Mouse (Mus musculus) gastrocnemius, postnatal 14 days (tissue): ENCODE measurements around the gene Erg28. TPM values are rescaled to one million over a fixed set of nuclear protein-coding genes. Genes with fewer than 3 reads are reported as not detected.
A peak's percentile ranks its signal among the peaks of the same experiment; 100 is the strongest.

Source experiments
- DNase-seq: peaks from one replicate; pipeline ENCODE4 v3.0.0; 2021; ENCODE audit warnings: mixed read lengths
- intact Hi-C: fragments of 180-260 bp; cut with DNase I; formaldehyde crosslinking; loops from one replicate; pipeline ENCODE4 v1.15.1; 2025; ENCODE audit warnings: low total_unique reads
- long read RNA-seq, 2 experiments: library from polyadenylated mRNA; stranded (forward); transcript quantifications; one replicate each; pipeline ENCODE4 v2.0.0; 2021
- total RNA-seq, 2 experiments: library from RNA; stranded (reverse); gene quantifications; 2 replicates each; pipeline ENCODE4 v1.2.3; 2021

Erg28 gene
- total RNA-seq, result 1 to 10 TPM; 4.1 to 7.2 TPM
- long read RNA-seq, experiment 1, partial matches to known transcripts, result 0 of 5 reads
- long read RNA-seq, experiment 1, other reads (novel, unspliced or antisense), result 1 of 5 reads
- long read RNA-seq, experiment 2, transcript Erg28-201 (5 exons, 1,169 nt), result major isoform, 7 of 7 reads
- long read RNA-seq, experiment 2, partial matches to known transcripts, result 0 of 7 reads
- long read RNA-seq, experiment 2, other reads (novel, unspliced or antisense), result 0 of 7 reads

GRCm38 (mm10) chr12:85824438-85825264, at the start of gene Erg28, which contains the start of gene Ttll5:
Gene Erg28, minus strand, starts transcription at chr12:85824550.
Gene Ttll5, plus strand, starts transcription at chr12:85824659.
- DNase-seq, result peak; percentile 94
- intact Hi-C loops, result no loop called here

DNA sequence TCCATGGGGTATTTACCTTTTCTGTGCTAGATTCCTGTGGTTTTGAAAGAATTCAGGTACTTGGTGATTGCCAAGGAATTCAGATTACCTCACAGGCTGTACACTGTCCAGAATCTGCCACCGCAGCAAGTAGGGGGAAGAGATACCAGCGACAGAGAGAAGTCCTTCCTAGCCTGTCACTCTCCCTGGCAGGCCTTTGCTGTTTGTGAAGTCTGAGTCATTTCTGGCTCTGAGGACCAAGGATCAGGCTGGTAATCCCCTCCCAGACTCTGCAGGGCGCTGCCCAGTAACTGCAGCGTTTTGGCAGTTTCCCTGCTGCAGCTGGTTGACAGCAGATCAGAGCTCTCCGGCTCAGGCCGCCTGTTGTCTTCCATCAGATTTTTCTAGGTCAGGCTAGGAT, 45.1 kb upstream of the Erg28 start:
- DNase-seq, result peak; percentile 84
- intact Hi-C loops, result no loop called here

DNA sequence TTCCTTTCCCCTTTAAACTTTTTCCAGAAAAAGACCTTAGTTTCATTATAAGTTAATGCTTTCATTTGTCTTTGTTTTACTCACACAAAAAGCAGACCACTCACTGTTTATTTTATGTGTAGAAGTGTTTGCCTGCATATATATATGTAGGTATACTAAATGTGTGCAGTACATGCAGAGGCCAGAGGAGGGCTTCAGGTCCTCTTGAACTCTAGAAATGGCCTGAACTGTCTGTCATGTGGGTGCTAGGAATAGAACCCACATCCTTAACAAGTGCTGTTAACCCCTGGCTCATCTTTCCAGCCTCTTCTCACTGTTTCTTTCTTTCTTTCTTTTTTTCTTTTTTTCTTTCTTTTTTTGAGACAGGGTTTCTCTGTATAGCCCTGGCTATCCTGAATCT, 42.8 kb upstream of the Erg28 start:
- no peak for DNase-seq
- intact Hi-C loops, result no loop called here

- no peak for DNase-seq
- intact Hi-C loops, result no loop called here
These were observed 42.3 kb upstream of the Erg28 start for GRCm38 (mm10) chr12:85866624-85867023.

DNA sequence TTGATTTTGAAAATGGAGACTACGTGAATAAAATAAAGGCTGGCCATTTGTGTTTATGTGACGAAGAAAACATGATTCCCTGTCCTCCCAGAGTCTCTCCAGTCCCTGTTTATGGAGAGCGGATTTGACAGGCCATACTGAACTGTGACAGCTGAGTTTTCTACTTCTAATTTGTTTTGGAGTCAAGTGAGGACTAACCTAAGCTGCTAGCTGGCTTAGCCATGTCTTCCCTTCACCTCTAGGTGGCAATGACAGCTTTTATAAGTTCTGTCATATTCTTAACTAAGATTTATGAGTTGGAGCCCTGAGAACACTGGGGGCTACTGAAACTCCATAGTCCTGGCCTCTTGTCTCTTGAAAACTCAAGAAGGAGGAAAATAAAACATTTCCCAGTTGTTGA, 41.2 kb upstream of the Erg28 start:
- intact Hi-C loops, result no loop called here
- DNase-seq, result no peak

DNA sequence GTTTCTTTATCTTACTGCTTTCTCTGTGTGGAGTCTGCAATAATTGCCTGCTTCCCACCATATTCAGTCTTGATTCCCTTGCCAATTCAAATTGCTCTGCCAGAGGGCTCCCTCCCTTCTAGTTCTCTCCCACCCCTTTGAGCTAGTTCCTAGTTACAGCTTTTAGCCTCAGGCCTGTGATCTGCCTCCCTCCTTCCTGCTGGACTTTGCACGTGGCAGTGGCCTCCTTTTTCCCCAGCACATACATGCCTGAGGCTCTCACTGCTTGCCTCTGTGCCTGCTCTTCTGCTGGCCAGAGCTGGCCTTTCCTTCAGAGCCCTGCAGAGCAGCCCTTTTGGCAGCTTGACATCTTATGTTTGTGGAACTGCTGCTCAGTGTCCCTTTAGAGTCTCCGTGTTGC, 38.2 kb upstream of the Erg28 start:
- intact Hi-C loops, result no loop called here
- DNase-seq, result peak; percentile 26

GRCm38 (mm10) chr12:85859511-85860189, 35.3 kb upstream of the Erg28 start:
- intact Hi-C loops, result loop anchor here (5.0 kb wide), 1 partner anchor 218 kb away; the partner anchor contains the start of gene Tgfb3
- no peak for DNase-seq

DNA sequence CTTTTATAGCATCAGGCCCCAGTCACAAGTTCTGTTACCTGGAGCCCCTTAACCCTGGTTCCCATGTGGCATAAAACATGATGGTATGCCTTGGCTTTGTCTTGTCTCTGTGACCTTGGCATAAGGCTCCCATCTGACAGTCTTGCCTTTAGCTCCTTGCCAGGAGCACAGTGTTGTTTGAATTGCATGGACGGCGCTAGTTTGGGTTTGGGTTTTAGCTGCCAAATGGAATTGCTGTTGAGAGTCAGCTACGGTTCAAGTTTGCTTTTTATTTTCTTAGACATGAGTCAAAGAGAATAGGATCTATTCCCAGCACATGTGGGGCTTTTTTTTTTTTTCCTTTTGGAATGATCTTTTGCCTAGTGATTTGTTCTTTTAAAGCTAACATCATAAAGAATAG, 34.8 kb upstream of the Erg28 start:
- intact Hi-C loops, result loop anchor here (5.0 kb wide), 1 partner anchor 218 kb away; the partner anchor contains the start of gene Tgfb3

DNA sequence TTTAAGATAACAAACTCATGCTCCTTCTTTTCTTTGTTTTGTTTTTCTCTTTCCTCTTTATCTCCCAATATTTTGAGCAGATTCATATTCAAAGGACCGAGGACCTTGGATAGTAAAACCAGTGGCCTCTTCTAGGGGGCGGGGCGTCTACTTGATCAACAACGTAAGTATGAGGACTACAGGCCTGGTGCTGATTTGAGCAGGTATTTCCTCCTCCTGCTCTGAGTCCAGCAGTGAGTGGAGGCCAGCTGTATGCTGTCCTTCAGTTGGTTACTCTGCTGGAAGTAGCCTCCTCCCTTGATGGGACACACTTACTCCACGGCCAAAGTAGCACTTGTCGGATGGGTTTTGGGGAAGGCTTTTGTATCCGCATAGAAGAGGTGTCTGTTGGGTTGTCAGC, 33.0 kb upstream of the Erg28 start:
- no peak for DNase-seq
- intact Hi-C loops, result loop anchor here (5.0 kb wide), 1 partner anchor 220 kb away; the partner anchor contains the start of gene Tgfb3

More for the DNA sequence above, 34.8 kb upstream of the Erg28 start:
- DNase-seq, result no peak

DNA sequence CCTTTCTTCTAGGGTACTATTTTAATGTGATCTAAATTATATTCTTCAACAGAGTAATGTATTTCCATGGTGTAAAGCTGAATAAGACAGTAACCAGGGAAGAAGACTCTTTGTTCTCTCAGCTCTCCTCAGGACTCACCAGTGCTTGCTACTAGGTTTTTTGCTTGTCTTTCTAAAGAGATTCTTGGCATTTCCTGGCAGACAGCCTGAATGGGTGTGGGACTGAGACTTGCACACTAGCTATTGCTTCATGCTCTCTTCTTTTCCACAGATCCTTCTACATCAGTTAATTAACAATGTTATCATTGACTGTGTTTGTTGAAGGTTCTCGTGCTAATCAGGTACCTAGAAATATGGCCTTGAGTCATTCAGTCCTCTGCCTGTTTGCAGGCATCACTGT, 29.9 kb upstream of the Erg28 start:
- DNase-seq, result no peak
- intact Hi-C loops, result no loop called here

GRCm38 (mm10) chr12:85853836-85854235, 29.5 kb upstream of the Erg28 start:
- intact Hi-C loops, result no loop called here
- DNase-seq, result no peak

DNA sequence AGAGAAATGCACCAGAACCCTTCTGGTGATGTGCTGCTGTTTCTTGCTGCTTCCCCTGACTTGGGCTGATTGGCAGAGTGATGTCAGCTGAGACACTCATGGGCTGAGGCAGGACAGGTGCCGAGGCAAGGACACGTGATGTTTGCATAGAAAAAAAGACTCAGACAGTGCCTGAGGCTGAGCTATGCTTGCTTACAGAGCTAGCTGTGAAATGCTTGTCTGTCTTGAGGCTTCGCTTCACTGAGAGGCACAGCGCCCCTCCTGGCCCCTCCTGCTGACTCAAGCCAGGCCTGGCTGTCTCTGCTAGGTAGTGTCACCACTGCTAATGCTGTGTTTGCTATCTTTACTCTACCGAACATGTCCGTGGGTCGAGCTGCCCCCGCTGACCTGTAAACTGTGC, 26.3 kb upstream of the Erg28 start:
- DNase-seq, result no peak
- intact Hi-C loops, result no loop called here

GRCm38 (mm10) chr12:85848164-85848958, 24.0 kb upstream of the Erg28 start:
- intact Hi-C loops, result no loop called here
- peak; percentile 59 for DNase-seq

DNA sequence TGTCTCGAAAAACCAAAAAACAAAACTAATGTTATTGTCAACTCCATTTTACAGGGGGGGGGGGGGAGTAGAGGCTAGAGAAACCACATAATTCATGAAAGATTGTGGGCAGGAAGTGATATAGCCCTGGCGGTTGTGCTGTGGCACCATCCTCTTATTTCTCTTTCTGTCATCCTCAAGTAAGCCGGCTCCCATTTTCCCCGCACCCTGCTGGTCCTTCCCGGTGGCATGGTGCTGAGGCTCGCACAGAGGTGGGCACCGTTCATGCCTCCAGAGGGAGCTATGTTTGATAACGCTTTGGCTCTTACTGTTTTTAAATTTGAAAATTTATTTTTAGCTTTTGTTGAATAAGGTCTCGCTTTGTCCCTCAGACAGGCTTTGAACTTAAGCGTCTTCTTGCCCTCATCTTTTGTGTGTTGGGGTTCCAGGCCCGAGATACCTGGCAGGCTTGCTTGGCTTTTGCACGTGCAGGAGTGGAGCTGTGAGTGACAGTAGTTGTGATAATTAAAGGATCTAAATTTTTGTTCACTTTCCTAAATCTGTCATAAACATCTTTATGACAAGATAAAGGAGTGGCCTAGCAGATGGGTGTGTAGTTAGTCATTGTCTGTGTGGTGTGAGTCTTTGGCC, 15.1 kb upstream of the Erg28 start:
- intact Hi-C loops, result no loop called here
- DNase-seq, result no peak

DNA sequence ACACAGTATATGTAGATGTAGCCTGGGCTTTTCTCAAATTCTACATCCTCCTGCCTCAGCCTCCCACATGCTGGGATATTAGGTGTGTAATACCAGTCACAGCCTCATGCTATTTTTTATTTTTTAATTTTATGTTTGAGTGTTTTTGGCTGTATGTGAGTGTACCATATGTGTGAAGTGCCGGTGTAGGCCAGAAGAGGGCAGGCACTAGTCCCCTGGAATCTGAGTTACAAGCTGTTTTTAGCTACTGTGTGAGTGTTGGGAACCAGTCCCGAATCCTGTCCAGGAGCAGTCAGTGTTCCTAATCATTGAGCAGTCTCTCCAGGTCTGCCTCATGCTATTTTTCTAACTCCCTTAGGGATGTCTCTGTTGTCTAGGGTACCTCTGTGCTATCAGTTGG, 13.4 kb upstream of the Erg28 start:
- intact Hi-C loops, result no loop called here
- no peak for DNase-seq

DNA sequence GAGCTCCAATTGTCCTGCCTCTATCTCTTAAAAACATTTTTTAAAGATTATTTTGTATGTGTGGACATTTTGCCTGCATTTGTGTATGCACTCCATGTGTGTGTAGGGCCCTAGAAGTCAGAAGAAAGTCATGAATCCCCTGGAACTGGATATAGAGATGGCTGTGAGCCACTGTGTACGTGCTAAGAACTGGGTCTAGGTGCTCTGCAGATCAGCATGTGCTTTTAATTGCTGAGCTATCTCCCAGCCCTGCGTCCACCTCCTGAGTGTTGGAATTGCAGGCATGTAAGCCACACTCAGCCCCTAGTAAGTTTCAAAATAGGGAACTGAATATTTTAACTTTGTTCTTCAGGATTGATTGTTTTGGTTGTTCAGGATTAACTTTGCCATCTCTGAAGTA, 10.2 kb upstream of the Erg28 start:
- DNase-seq, result no peak
- intact Hi-C loops, result no loop called here

DNA sequence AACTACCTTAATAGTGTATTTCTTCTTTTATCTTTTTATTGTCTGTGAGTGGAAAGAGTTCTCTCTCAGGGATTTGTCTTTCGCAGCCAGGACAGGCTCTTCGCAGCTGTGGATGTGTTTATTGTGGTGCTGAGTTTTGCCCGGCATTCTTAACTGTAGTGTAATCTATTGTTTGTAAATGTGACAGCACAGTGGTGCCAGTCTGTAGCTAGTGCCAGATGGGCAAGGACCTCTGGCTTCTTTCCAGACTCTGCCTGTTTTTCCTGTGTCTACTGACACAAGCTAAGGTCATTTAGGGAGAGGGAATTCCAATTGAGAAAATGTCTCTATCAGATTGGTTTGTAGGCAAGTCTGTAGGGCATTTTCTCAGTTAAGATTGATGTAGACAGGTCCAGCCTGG, 6.3 kb upstream of the Erg28 start:
- DNase-seq, result no peak
- intact Hi-C loops, result no loop called here

GRCm38 (mm10) chr12:85829866-85830265, 5.5 kb upstream of the Erg28 start:
- intact Hi-C loops, result no loop called here
- no peak for DNase-seq

DNA sequence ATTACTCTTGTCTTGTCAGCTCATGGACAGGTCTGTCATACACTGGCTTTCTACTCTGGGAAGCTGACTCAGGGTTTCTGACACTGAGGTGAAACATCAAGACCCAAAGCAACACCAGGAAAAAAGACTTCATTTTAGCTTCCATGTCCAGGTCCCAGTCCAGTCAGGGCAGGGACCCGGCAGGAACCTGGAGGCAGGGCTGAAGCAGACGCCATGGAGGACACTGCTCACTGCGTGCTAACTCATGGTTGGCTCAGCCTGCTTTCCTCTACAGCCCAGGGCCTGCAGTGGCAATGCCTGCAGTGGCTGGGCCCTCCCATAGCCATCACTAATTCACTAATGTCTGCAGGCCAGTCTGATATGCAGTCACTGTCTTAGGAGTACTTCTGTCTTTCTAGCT, 4.5 kb upstream of the Erg28 start:
- intact Hi-C loops, result no loop called here

More for the DNA sequence above, 4.5 kb upstream of the Erg28 start:
- DNase-seq, result no peak
